Mouse (Mus musculus) heart, postnatal 25 days (tissue): Measurements from ENCODE around the gene Map3k19. TPM values are rescaled to one million over a fixed set of nuclear protein-coding genes. Genes with fewer than 3 reads are reported as not detected.

Experiments used
- DNase-seq: peaks from one replicate; pipeline ENCODE4 v3.0.0; 2022; ENCODE audit warnings: low spot score
- intact Hi-C: fragments of 180-260 bp; cut with DNase I; formaldehyde crosslinking; loops from one replicate; pipeline ENCODE4 v1.15.1; 2025
- total RNA-seq, 2 experiments: library from RNA; stranded (reverse); gene quantifications; 2 replicates each; pipeline ENCODE4 v1.2.3; 2021

The Map3k19 gene
- not detected for total RNA-seq

DNA sequence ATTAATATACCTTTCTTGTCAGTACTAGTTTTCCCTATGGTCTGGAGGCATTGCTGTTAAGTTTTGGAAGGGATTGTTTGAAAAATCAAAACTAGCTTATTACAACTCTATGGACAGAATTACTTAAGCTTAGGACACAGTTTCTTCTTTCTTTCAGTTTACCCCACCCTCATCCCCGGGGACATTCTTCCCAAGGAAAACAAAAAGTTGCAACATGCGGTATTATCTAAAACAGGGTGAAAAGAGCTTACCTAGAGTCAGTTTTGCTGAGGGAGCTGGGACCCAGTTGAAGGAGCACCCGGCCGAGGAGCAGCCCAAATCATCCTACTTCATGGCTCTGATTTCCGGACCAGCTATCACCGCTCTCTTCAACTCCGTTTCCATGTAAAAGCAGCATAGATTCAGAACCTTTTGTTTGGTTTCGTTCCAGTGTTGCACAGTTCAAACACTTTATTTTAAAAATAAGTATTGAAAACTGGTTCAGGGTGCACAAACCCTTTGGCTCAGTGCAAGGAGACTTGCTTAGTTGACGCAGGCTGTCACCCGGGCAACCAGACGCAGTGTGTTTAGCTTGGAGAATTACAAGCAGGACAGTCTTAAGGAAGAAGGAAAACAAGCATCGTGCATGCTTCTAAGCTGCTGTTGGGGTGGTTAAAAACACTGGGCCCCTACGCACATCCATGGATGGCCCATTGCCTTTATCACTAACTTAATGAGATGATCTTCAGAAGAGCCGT is at the start of gene Map3k19:
Gene Map3k19 (minus strand): TSS at position 546 of the 737 bp plus-strand sequence.
- DNase-seq: no peak

DNA sequence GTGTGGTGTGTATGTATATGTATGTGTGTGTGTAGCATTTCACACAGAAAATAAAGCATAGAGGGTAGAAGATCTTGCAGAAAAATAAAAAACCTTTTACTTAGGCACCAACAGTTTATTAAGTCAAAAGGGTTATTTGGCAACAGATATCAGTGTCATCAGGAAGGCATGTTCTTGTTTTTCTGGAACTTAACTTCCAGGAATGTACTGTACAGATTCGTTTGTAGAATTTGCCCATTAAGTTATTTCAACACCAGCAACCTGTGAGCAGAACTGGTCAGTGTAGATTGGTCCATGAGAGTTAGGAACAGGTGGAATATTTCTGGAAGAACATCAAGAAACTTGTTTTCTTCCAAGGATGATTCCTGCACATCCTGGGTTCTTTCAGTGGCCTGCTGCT is 44.6 kb upstream of the Map3k19 start:
- no peak for DNase-seq
- intact Hi-C loops: no loop called here

More for the DNA sequence above, at the start of gene Map3k19:
- intact Hi-C loops: no loop called here

DNA sequence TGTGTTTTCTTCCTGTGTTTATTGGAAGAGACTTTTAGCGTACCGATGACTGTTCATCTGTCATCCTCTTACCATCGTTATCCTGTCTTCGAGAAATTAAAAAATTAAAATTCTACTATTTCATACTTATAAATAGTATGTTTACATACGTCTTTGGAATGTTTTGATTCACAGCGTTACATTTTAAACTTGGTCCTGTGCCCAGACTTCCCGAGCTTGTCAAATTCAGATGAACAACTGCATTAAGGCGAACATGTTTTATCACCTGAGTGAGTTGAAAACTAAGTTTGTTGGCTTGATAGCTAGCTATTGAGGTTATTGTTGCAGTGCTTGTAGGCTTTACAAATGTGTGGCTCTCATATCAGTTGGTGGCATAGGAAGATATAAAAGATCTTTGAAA is 14.4 kb upstream of the Map3k19 start:
- no peak for DNase-seq
- intact Hi-C loops: loop anchor here (5.0 kb wide), 2 partner anchors 97 to 238 kb away; partner anchors contain the start of gene Ccnt2

DNA sequence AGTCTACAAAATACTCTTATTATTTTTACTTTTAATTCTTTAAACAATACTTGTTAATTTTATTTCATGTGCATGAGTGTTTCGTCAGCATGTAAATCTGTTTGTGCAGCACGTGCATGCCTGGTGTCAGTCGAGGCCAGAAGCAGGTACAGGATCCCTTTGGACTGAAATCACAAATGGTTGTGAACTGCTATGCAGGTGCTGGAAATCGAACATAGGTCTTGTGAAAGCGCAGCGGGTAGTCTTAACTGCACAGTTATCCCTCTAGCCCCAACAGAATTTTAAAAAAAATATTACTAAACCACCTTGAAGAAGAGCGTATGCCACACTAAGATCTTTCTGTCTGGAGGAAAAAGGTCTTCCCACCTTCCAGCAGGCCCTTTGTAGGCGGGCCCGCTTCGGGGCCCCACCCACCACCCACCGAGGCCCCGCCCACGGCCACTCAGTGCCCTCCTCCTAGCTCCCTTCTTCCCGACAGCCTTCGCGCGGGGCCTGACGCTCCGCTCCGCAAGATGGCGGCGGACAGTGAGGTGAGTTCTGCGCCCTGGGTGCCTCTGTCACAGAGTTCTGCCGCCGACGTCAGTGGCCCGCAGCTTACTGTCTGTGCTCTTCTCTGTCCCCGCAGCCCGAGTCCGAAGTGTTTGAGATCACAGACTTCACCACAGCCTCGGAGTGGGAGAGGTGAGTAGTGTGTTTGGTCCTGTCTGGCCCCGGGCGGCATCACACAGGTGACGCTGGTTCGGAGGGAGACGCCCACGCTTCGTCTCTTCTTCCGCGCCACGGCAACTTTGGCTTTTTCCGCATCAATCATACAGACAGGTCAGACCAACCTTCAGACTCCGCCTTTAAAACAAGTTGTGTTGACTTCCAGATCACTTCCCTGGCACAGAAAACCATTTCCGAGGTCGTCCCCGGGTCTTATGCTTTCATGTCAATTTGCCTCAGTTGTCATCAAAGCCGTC is 13.8 kb upstream of the Map3k19 start, which contains the start of gene Rab3gap1:
Gene Rab3gap1 (plus strand): TSS at position 474 of the 962 bp plus-strand sequence.
- peak; percentile 73 for DNase-seq
- intact Hi-C loops: loop anchor here (5.0 kb wide), 2 partner anchors 96 to 239 kb away; partner anchors contain the start of gene Ccnt2

DNA sequence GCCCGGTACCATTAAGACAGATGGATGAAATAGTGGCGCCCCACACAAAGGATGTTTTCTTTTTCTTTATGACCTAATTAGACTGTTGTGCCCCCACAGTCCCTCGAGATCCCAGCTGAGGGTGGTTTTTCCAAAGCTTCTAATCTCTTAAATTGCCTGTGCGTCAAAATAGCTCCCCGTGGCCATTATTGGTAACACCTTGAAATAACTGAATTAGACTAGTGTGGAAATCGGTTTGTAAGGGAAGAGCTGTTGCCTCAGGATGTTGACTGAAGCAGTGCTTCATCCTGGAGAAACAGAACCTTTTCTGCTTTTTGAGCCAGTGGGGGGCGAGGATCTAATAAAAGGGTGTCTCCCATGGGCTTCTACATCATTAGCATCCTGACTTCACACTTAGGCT is 9.0 kb upstream of the Map3k19 start:
- no peak for DNase-seq
- intact Hi-C loops: no loop called here

DNA sequence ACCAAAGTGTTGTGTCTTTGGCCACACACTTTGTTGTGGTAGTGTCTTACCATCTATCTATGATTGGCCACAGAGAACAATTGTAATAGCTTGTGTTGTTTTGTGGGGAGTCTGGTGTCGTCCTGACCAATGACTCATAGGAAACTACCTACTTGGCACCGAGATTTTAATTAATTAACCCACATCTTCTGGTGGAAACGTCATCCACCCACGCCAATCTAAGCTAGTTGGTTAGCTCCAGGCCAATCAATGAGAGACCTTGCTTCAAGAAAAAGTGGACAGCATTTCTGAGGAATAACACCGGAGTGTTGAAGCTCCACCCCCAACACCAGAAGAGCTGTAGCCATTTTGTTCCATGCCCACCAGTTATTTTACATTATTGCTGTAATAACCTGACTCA is 7.1 kb upstream of the Map3k19 start:
- DNase-seq: no peak
- intact Hi-C loops: no loop called here

DNA sequence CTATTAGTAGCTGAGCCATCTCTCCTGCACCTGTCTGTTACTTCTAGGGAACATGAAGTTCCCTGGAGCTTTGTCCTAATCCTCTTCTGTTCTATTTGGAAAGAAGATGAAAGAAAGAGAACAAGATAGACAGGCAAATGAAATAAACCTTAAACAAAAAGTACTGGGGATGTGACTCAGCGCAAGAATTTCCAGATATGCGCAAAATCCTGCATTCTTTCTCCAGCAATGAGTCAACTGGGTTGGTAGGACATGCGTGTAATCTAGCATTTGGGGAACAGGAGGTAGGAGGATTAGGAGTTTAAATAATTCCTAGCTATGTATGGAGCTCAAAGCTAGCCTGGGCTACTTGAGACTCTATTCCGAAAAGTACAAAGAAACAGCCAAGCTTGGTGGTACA is 5.7 kb upstream of the Map3k19 start:
- intact Hi-C loops: no loop called here
- DNase-seq: no peak

DNA sequence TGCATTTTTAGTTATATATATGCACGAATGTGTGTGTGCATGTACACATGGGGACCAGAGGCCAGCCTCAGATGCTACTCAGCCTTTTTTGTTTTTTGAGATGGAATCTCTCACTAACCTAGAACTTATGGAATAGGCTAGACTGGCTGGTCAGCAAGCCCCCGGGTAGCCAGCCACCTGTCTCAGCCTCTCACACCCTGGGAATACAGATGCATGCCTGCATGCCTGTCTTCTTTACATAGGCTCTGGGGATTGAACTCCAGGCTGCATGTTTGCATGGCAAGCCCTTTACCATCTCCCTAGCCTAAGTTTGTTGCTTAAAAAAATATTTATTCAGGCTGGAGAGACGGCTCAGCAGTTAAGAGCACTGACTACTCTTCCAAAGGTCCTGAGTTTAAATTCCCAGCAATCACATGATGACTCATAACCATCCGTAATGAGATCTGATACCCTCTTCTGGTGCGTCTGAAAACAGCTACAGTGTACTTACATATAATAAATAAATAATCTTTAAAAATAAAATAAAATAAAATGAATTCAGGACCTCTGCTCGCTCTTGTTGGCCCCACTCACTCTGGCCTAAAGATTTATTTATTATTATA is 5.1 kb upstream of the Map3k19 start:
- intact Hi-C loops: no loop called here
- no peak for DNase-seq

DNA sequence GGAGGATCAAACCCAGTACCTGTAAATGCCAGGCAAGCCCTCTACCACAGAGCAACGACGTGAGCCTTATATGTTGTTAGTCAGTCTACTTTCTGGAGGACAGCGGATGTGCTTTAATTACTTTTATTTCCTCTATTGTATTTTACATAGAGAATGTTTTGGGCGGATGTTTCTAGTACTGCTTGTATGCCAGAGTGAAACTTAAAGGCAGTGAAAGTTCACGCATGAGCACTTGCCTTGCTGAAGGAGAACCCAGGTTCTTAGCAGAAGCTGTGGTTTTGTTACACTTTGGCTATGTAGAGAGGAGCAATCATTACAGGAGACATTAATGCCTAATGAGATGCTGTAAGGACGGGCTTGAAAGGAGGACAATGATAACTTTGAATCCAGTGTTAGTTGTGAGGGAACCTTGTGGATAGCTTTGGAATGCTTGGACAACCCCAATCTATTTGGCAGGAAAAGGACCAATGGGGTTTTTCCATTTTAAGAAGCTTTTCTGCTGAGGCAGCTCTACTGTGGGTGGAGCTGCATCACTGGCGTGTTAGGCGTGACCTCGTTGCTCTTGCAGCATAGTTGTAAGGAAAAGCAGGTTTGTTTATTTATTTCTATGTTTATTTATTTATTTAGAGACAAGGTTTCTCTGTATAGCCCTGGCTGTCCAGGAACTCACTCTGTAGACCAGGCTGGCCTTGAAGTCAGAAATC is 4.3 kb upstream of the Map3k19 start:
- no peak for DNase-seq
- intact Hi-C loops: no loop called here

DNA sequence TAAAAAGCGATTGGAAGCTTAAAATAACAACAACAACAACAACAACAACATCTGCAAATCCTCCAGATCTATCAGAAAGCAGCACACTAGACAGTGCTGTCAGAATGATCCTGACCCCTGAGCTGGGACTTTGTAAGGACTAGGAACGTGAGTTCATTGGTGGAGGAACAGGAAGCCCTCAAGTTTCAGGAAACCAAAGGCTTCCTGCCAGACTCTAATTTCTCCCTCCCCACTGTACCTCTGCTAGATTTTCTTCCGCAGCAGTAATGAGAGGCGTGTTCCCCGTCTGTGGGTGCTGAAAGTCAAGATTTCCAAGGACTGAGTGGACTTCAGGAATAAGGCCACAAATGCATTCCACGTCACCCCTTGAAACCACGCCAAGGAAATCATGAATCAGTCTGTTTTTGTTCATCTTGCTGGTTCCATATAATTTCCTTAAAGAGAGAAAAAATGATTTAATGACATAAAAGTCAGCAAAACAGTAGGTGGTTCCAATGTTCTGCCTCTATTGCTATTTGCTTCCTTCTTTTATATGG is 4.7 kb downstream of the Map3k19 start:
- DNase-seq: no peak
- intact Hi-C loops: no loop called here

DNA sequence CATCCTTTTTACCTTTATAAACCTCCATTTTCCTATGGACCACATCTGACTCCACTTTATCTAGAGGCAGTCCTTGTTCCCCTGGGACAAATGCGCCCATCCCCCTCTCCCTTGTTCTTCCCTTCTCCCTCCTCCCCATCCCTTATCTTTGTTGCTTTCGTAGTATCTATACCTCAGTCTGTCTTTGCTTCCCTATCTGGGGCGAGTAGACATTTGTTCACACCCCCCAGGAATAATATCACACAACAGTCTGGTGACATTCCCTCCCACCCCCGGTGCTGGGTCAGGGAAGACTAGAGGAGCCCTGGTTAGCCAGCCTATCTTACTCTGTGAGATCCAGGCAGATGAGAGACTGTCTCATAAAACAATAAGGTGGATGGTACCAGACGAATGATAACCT is 9.4 kb downstream of the Map3k19 start:
- intact Hi-C loops: no loop called here
- DNase-seq: no peak

DNA sequence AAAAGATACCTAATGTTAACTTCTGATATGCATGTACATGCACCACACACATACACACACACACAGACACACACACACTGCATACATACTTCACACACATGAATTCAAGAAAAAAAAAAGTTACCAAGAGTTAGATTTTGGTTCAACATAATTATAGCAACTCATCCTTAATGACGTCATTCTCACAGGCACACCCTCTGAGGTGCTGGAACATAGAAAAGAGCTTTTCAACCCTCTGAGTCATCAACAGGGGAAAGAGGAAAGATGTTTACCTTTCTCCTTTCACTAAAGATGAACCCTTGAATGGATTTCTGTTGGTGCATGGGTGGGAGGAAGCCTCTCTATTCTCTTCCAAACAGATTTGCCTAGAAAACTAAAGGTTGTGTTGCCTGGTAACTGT is 16.2 kb downstream of the Map3k19 start:
- DNase-seq: no peak
- intact Hi-C loops: no loop called here

DNA sequence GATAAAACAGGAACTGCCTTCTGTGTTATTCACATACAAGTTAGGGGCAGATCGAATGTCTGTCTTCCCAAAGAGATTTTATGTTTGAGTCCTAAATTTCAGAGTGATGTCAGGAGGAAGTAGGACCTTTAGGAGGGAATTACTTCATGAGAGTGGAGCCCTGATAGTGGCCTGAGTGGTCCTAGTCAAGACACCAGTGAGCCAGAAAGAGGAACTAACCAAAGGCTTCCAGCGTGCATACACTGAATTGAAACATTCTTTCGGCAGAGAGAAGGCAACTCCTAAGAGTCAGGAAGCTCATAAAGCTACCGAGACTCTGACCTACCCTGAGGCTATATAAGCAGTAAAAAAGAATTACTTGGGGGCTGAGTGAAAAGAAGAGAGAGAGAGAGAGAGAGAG is 18.2 kb downstream of the Map3k19 start:
- no peak for DNase-seq
- intact Hi-C loops: no loop called here

DNA sequence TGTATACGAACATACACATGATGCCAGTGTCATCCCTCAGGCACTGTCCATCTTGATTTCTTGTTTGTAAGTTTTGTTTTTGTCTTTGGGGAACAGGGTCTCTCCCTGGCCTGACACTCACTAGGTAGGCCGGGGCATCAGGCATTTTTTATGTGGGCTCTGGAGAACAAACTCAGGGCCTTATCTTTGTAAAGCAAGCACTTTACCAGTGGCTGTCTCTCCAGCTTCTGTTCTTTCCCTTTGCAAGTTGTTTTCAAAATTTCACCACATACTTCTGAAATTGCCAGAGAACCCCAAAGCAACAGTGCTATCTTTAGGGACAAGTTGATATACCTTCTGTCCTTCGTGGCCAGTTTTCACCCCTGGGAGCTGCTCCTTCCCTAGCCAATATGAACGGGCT is 20.6 kb downstream of the Map3k19 start:
- no peak for DNase-seq
- intact Hi-C loops: no loop called here

DNA sequence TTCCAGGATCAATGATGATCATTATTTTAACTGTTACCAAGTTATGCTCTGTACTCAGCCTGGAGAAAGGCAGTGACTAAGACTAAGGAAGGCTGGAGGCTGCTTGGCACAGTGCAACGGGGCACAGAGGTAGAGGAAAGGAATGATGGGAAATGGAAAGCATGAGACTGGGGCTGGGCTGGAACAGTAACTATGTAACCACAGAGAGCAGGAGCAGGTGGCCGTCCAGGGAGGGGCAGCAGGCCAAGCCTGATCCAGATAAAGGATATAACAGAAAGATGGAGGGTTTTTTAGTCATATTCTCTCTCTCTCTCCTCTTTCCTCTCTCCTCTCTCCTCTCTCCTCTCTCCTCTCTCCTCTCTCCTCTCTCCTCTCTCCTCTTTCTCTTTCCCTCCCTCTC is 21.1 kb downstream of the Map3k19 start:
- intact Hi-C loops: no loop called here
- no peak for DNase-seq

DNA sequence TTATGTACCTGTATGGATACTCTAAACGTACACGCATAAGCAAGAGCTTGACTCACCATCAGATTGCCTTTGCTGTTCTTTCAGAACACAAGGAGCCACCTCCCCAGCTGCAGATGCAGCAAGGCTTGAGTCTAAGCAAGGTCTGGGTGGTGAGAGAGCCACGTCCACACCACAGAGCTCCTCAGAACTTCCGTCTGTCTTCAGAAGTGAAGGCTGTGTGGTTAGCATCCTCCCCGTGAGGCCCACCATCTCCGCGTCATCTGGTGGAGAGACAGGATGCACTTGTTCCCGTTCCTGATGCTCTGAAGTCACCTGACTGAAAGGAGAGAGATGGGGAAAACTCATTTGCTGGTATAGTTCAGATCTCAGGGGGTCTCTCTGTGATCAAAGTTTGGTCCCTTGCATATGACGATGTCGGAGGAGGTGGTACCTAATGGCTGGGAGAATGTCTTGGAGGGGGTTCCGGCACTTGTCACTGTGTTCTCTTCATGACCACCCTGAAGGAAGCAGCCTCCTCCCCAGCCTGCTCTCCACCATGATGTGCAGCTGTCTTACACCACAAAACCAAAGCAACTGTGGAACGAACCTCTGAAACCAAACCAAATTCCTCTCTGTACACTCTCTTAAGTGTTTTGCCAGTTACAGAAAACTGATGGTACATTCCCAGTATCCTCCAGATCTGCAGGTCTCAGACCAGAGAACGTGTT is 24.5 kb downstream of the Map3k19 start:
- DNase-seq: no peak
- intact Hi-C loops: no loop called here

DNA sequence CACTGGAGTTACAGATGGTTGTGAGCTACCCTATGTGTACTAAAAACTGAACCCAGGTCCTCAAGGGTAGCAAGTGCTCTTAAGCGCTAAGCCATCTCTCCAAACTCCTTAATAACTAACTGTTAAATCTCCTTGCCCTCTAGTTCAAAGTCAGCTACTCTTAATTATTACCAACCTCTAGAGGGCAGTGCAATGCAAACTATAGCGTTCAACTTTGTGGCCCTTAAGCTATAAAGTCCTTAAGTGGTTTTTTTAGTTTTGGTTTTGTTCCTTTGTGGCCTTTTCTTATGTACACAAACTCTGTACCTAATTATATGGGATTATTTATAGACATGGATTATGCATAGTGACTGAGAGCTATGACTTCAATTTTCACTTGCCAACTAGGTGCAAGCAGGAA is 27.5 kb downstream of the Map3k19 start:
- DNase-seq: no peak
- intact Hi-C loops: loop anchor here (2.0 to 10.0 kb wide), 4 partner anchors 87 to 395 kb away; no protein-coding TSS in a partner anchor

DNA sequence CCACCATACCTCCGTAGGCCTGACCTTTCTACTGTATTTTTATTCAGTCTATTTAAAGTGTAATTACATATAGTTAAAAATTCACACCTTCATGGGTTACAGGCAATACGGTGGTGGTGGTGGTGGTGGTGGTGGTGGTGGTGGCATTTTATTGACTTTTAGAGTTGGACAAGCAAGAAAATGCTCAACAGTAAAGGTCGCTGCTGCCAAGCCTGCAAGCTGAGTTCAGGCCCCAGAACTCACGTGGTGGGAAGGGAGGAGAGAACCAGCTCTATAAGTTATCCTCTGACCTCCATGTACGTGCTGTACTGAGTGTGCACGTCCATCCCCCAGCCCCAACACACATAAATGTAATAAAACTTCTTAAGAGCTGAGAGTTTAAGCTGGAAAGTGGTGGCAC is 38.5 kb downstream of the Map3k19 start:
- intact Hi-C loops: no loop called here

DNA sequence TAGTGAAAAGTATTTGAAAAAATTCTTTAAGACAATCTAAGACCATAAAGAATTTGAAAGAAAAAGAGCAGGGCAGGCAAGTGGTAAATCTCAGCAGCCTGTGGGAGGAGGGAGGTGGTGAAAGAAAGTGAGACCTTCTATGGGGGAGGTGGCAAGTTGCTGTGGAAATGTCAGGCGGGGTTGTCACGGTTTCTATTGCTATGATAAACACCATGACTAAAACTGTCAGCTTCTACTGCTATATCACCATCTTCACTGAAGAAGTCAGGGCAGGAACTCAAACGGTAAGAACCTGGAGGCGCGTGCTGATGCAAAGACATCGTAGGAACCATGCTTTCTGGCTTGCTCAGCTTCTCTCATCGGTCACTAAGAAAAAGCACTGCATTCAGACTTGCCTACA is 41.9 kb downstream of the Map3k19 start:
- intact Hi-C loops: no loop called here
- DNase-seq: no peak

More for the DNA sequence above, 38.5 kb downstream of the Map3k19 start:
- DNase-seq: no peak
